Mouse (Mus musculus): Measurements from ENCODE around the gene Zfp821. TPM values are rescaled to one million over a fixed set of nuclear protein-coding genes. Genes with fewer than 3 reads are reported as not detected.

The Zfp821 gene
- total and polyA plus RNA-seq, 3 experiments = 3.4 to 5.2 (median 5.1) TPM

GRCm38 (mm10) chr8:109692443-109693145 lies 12.8 kb upstream of the Zfp821 start:
- dilution Hi-C loops (cut with MboI; ENCODE audit: extremely low pct_ligation_motif_present, extremely low pct_unique_long_range_greater_than_20kb, low sequenced_read_pairs) (no loop called here), in situ Hi-C loops (cut with MboI; ENCODE audit: low pct_ligation_motif_present, low pct_unique_long_range_greater_than_20kb, low sequenced_read_pairs) (no loop called here)
- Histone ChIP-seq H3K27ac (ENCODE audit: insufficient read depth, low read depth) (peak overlapping the region; percentile 53), H3K79me2 (replicated peaks; ENCODE audit: control insufficient read depth, extremely low read depth, insufficient read depth, poor library complexity, severe bottlenecking) (peaks cover 47% of the 10 kb centered on the region), H3K36me3 (replicated peaks in 1 of 2; ENCODE audit: control insufficient read depth in 1 of 2, insufficient read depth in 1 of 2, low read length in 1 of 2) (peaks cover 2 to 15% of the 10 kb centered on the region in 2 experiments), H3K4me1 (ENCODE audit: control insufficient read depth in 1 of 2, insufficient read depth in 2 of 2) (peaks cover 11 to 33% of the 10 kb centered on the region in 2 experiments), H3K4me3 (replicated peaks in 1 of 3; ENCODE audit: low read depth in 2 of 3, low read length in 2 of 3, poor library complexity in 1 of 3) (peak overlapping the region; percentile 92 to 99 (median 98)), H3K9me3 (replicated peaks; ENCODE audit: low read length) (no peaks in the 10 kb centered on the region), H3K9ac (ENCODE audit: insufficient read depth, low read depth) (peak overlapping the region; percentile 81), H3K4me2 (ENCODE audit: insufficient read depth, low read depth, poor library complexity, severe bottlenecking) (peak overlapping the region; percentile 94), H3K27me3 (replicated peaks) (peaks cover 6% of the 10 kb centered on the region)
- DNase-seq (ENCODE audit: extremely low read depth) = peak; percentile 24
- TF ChIP-seq SIN3A (IDR thresholded peaks at IDR 0.05; ENCODE audit: low read length) = peak; percentile 72
- TF ChIP-seq IRF4 (IDR thresholded peaks at IDR 0.05; ENCODE audit: low read depth, low read length) = peak; percentile 61; the same call in 1 of the 2 replicates
- 0 out of 2 replicates have a peak, but pooled peaks have one; percentile 9 for TF ChIP-seq RCOR1 (conservative IDR thresholded peaks at IDR 0.05; ENCODE audit: low read depth, low read length)
- no peak for TF ChIP-seq MYC (IDR thresholded peaks at IDR 0.05; ENCODE audit: low read depth, low read length)
- no peak for TF ChIP-seq ZC3H11A (IDR thresholded peaks at IDR 0.05; ENCODE audit: low read depth, low read length)
- TF ChIP-seq USF1 (IDR thresholded peaks at IDR 0.05; ENCODE audit: low read depth, low read length) = no peak
- no peak for TF ChIP-seq KAT2A (IDR thresholded peaks at IDR 0.05; ENCODE audit: insufficient replicate concordance, low read length)
- no peak for TF ChIP-seq GABPA (IDR thresholded peaks at IDR 0.05; ENCODE audit: insufficient replicate concordance, low read depth, low read length)
- TF ChIP-seq MAX (IDR thresholded peaks at IDR 0.05; ENCODE audit: low read length) = 0 out of 2 replicates have a peak, but pooled peaks have one; percentile 23
- TF ChIP-seq PAX5 (IDR thresholded peaks at IDR 0.05; ENCODE audit: low read length) = no peak
- no peak for TF ChIP-seq BHLHE40 (IDR thresholded peaks at IDR 0.05; ENCODE audit: low read depth, low read length)
- TF ChIP-seq TBP (conservative IDR thresholded peaks at IDR 0.05; ENCODE audit: low read depth, low read length) = no peak
- no peak for TF ChIP-seq POLR2AphosphoS2 (IDR thresholded peaks at IDR 0.05; ENCODE audit: low read depth, low read length)
- no peak for TF ChIP-seq E2F4 (IDR thresholded peaks at IDR 0.05; ENCODE audit: insufficient replicate concordance, low read depth, low read length)
- TF ChIP-seq CHD1 (IDR thresholded peaks at IDR 0.05; ENCODE audit: low read depth, low read length) = peak; percentile 73
- no peak for TF ChIP-seq RAD21 (IDR thresholded peaks at IDR 0.05; ENCODE audit: low read depth, low read length)
- no peak for TF ChIP-seq ZKSCAN1 (IDR thresholded peaks at IDR 0.05; ENCODE audit: borderline replicate concordance, low read depth, low read length)
- no peak for TF ChIP-seq MAZ (IDR thresholded peaks at IDR 0.05; ENCODE audit: low read depth, low read length)
- no peak for TF ChIP-seq NELFE (IDR thresholded peaks at IDR 0.05; ENCODE audit: low read depth, low read length)
- TF ChIP-seq MEF2A (IDR thresholded peaks at IDR 0.05; ENCODE audit: borderline replicate concordance, low read depth, low read length) = 0 out of 2 replicates have a peak, but pooled peaks have one; percentile 15
- TF ChIP-seq ELF1 (IDR thresholded peaks at IDR 0.05; ENCODE audit: low read depth, low read length) = peak; percentile 82
- TF ChIP-seq JUND (conservative IDR thresholded peaks at IDR 0.05; ENCODE audit: low read depth, low read length) = no peak
- TF ChIP-seq TCF12 (IDR thresholded peaks at IDR 0.05; ENCODE audit: low read depth, low read length) = 0 out of 2 replicates have a peak, but pooled peaks have one; percentile 0
- peak; percentile 77; the same call in 1 of the 2 replicates for TF ChIP-seq UBTF (IDR thresholded peaks at IDR 0.05; ENCODE audit: low read depth, low read length)

Measured in CH12.LX (cell line).